Mouse (Mus musculus) cerebellum, postnatal 4 days (tissue): Measurements from ENCODE around the gene Icam1.
A peak's percentile ranks its signal among the peaks of the same experiment; 100 is the strongest.

ENCODE experiments used
- DNase-seq, 2 experiments: peaks; one replicate each; pipeline ENCODE4 v3.0.0; 2022; ENCODE audit warnings: low spot score in 2 of 2, mixed read lengths in 1 of 2

Icam1 gene

GRCm38 (mm10) chr9:21015571-21016130, at the start of gene Icam1:
Icam1 (plus strand) TSS chr9:21015985.
- DNase-seq = no peak

GRCm38 (mm10) chr9:20966008-20966407, 49.8 kb upstream of the Icam1 start:
- DNase-seq = no peak

GRCm38 (mm10) chr9:20966747-20967146, 49.0 kb upstream of the Icam1 start:
- no peak for DNase-seq

- no peak for DNase-seq
Measured at GRCm38 (mm10) chr9:20971751-20972140, 44.0 kb upstream of the Icam1 start.

GRCm38 (mm10) chr9:20972141-20972992, 43.4 kb upstream of the Icam1 start:
- peak in 1 of 2 experiments; percentile 23 for DNase-seq

- DNase-seq = no peak
Measured at GRCm38 (mm10) chr9:20973001-20973681, 42.6 kb upstream of the Icam1 start.

GRCm38 (mm10) chr9:20973682-20974075, 42.1 kb upstream of the Icam1 start:
- DNase-seq = no peak

- peak in 1 of 2 experiments; percentile 3 for DNase-seq
Measured at GRCm38 (mm10) chr9:20975431-20976215, 40.2 kb upstream of the Icam1 start.

- DNase-seq = peak in 1 of 2 experiments; percentile 41
Measured at GRCm38 (mm10) chr9:20976216-20976960, 39.4 kb upstream of the Icam1 start, which contains the start of gene S1pr2. S1pr2 (minus strand) TSS chr9:20976781.

- DNase-seq = no peak
Measured at GRCm38 (mm10) chr9:20976961-20977689, 38.7 kb upstream of the Icam1 start.

- DNase-seq = no peak
Measured at GRCm38 (mm10) chr9:20978409-20979095, 37.2 kb upstream of the Icam1 start.

- DNase-seq = no peak
Measured at GRCm38 (mm10) chr9:20979181-20979580, 36.6 kb upstream of the Icam1 start.

- DNase-seq = no peak
Measured at GRCm38 (mm10) chr9:20979769-20980168, 36.0 kb upstream of the Icam1 start.

- DNase-seq = no peak
Measured at GRCm38 (mm10) chr9:20982171-20982570, 33.6 kb upstream of the Icam1 start.

GRCm38 (mm10) chr9:20983169-20983568, 32.6 kb upstream of the Icam1 start:
- no peak for DNase-seq

GRCm38 (mm10) chr9:20986952-20987686, 28.7 kb upstream of the Icam1 start:
- DNase-seq = no peak

- DNase-seq = no peak
Measured at GRCm38 (mm10) chr9:20987953-20988352, 27.8 kb upstream of the Icam1 start.

- DNase-seq = no peak
Measured at GRCm38 (mm10) chr9:20990861-20991260, 24.9 kb upstream of the Icam1 start.

GRCm38 (mm10) chr9:20991587-20991986, 24.2 kb upstream of the Icam1 start:
- no peak for DNase-seq
